Mouse (Mus musculus) C3H10T1/2 (cell line): ENCODE data around the gene Snapc3. TPM values are rescaled to one million over a fixed set of nuclear protein-coding genes. Genes with fewer than 3 reads are reported as not detected.

Source experiments
- polyA plus RNA-seq, 2 experiments: library from polyadenylated mRNA; unstranded; fragments of >200 nt; fragmentation: generic; extraction: Trizol; gene quantifications; one replicate each; pipeline ENCODE4 v1.2.1; 2012; ENCODE audit warnings: missing spikeins in 2 of 2

Snapc3 gene
- polyA plus RNA-seq, result 1 to 10 TPM; 2.9 to 7.1 TPM

GRCm38 (mm10) chr4:83417160-83417819, at the start of gene Snapc3:
TSS of gene Snapc3 (plus strand) at chr4:83417724.

GRCm38 (mm10) chr4:83486117-83486901, 68.8 kb downstream of the Snapc3 start, which contains the start of gene Psip1:
TSS of gene Psip1 (minus strand) at chr4:83486459.

Other genes with a start within 250 kb of the Snapc3 start
- 1 to 10 TPM; 2.1 to 5.3 TPM for gene Ttc39b, start 93.5 kb upstream of the Snapc3 start, polyA plus RNA-seq
- gene Psip1, start 68.7 kb downstream of the Snapc3 start, polyA plus RNA-seq, result 10 to 100 TPM in 1 of 2 experiments, 1 to 10 TPM in 1; 7.1 to 19.4 TPM
- under 1 TPM; 0.11 to 0.93 TPM for gene Ccdc171, start 107.8 kb downstream of the Snapc3 start, polyA plus RNA-seq